Mouse (Mus musculus) spleen, postnatal 4 days (tissue): Measurements from ENCODE around the gene Itgb2l.
"Not testable (repeated sequence)": the region's sequence is repeated elsewhere in the genome, so short reads cannot be mapped to it uniquely, and the experiment has no call there.

Experiments
- DNase-seq, 2 experiments: peaks; one replicate each; pipeline ENCODE4 v3.0.0; 2022; ENCODE audit warnings: low spot score in 2 of 2

The Itgb2l gene

GRCm38 (mm10) chr16:96443468-96443867, at the start of gene Itgb2l:
Itgb2l (minus strand) TSS chr16:96443619.
- DNase-seq = peak in 1 of 2 experiments; percentile 13

DNA sequence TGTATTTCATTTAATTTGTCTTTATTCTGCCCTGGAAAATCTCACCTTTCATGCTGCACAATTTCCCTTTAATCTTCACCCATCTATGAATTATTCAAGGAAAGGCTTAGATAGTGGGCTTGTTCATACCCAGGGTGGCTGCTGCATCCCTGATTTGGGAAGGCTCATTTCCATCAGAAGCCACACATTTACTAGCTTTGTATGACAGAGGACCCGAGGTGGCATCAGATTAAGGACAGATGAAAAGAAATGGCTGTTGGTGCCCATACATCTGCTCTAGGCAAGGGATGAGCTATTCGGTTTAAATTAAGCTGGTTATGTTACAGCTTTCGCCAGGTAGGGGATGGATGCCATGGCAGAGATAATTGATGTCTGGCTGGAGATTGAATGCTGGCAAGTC, 48.1 kb upstream of the Itgb2l start:
- no peak for DNase-seq

- DNase-seq = no peak
Measured at GRCm38 (mm10) chr16:96488038-96488437, 44.6 kb upstream of the Itgb2l start.

- DNase-seq = no peak
Measured at GRCm38 (mm10) chr16:96487007-96487684, 43.7 kb upstream of the Itgb2l start.

DNA sequence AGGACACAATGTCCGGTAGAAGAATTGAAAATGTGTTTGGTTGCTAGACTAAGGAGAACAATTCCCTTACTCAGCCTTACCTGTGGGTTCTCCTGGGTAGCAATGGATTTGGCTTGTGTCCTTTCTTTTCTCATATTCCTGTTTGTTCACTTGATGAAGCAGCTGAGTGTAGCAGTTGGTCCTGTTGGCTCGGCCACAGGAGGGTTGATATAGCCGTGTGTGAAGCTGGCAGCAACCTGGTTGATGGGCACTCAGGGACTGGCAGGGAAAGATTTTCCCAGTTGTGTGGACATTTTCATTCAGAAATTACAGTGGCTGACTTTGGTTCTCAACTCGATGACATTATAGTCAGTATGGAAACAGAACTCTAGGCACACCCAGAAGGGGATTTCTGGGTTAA, 38.4 kb upstream of the Itgb2l start:
- no peak for DNase-seq

GRCm38 (mm10) chr16:96474185-96474584, 30.8 kb upstream of the Itgb2l start:
- DNase-seq = no peak

GRCm38 (mm10) chr16:96472816-96473215, 29.4 kb upstream of the Itgb2l start:
- no peak for DNase-seq

GRCm38 (mm10) chr16:96472361-96472760, 28.9 kb upstream of the Itgb2l start:
- DNase-seq = no peak

- peak; percentile 37 to 80 for DNase-seq
Measured at GRCm38 (mm10) chr16:96469640-96470039, 26.2 kb upstream of the Itgb2l start.

- no peak for DNase-seq
Measured at GRCm38 (mm10) chr16:96468698-96469097, 25.3 kb upstream of the Itgb2l start.

- no peak for DNase-seq
Measured at GRCm38 (mm10) chr16:96468011-96468410, 24.6 kb upstream of the Itgb2l start.

- peak; percentile 59 to 82 for DNase-seq
Measured at GRCm38 (mm10) chr16:96467445-96467844, 24.0 kb upstream of the Itgb2l start, which contains the start of gene Pcp4. Pcp4 (plus strand) TSS chr16:96467606.

- DNase-seq = no peak
Measured at GRCm38 (mm10) chr16:96460788-96461187, 17.4 kb upstream of the Itgb2l start.

- DNase-seq = no peak
Measured at GRCm38 (mm10) chr16:96459356-96459755, 15.9 kb upstream of the Itgb2l start.

GRCm38 (mm10) chr16:96457612-96458011, 14.2 kb upstream of the Itgb2l start:
- DNase-seq = no peak

GRCm38 (mm10) chr16:96454086-96454485, 10.7 kb upstream of the Itgb2l start:
- DNase-seq = no peak

DNA sequence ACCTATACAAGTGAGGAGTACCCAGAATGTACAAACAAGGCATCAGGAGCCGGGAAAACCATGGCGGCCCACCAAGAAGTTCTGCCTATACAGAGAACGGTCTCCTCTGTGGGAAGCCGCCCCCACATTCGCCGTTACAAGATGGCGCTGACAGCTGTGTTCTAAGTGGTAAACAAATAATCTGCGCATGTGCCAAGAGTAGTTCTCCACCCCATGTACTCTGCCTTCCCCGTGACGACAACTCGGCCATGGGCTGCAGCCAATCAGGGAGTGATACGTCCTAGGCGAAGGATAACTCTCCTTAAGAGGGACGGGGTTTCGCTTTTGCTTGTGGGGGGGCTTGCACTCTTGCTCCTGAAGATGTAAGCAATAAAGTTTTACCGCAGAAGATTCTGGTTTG, 7.5 kb upstream of the Itgb2l start:
- not testable (repeated sequence) for DNase-seq

GRCm38 (mm10) chr16:96441826-96442225, 1.6 kb downstream of the Itgb2l start:
- no peak for DNase-seq

DNA sequence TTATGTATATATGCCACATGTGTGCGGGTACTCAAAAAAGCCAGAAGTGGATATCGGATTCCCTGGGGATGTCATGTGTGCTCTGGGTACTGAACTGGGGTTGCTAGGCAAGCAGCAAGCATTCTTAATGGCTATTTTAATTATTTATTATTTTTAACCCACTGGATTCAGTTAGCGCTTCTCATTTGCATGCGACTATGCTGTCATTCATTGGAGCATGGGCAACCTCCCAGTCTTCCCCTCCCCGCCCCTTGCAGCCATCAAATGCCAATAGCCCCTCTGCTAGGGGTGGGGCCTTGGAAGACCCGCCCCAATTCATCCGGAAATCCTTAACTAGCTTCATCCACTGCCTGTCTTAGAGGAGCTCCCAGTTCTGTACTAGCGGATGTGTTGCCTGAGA, 2.5 kb downstream of the Itgb2l start:
- DNase-seq = no peak

GRCm38 (mm10) chr16:96439682-96440081, 3.7 kb downstream of the Itgb2l start:
- DNase-seq = peak in 1 of 2 experiments; percentile 26

DNA sequence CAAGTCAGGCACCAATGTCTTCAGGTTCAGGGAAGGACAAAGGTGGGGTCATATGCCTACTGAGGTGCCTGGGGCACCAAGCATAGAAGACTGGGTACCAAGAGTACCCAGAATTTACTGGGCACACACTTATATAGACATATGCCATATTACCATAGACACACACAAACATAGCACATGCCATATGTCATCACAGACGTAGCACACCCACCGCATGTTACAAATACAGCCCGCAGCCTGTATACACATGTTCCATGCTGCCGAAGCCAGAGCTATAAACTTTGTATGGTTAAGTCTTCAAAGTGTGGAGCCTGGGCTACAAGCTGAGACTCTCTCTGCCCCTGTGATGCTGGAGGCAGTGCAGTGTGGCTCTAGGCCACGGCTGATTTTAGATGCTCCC, 4.5 kb downstream of the Itgb2l start:
- DNase-seq = no peak

DNA sequence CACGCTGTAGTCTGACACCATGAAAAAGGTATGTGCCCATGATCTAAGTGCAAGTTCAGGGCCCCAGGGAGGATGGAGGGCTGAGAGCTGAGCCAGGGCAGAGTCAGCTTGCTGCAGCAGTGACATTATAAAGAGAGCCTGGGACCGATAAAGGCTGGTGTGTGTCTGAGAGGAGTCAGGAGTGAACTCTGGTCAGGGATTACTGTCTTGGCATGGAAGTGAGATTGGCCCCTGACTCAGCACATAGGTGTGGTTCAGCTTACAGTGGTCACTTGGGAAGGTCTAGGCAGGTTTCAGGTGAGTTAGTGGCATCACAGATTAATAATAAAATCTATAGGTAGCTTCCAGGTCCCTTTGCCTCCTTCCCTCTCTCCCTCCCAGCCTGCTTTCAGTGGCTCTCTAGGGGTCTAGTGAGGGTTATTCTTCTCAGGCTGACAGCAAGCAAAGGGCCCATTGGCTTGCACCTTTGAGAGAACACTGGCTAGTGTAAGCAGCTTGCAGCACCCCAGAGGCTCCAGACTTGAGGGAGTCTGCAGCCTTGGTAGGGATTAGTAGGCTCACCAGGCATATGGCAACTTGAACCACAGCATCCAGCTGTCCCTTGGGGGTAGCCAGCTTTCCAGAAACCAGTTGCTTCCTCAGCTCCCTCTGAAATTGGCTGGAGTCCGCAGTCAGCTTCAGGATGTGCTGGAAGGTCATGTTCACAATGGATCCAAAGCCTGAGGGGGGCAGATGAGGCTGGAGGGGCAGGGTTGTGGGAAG, 9.2 kb downstream of the Itgb2l start:
- DNase-seq = peak in 1 of 2 experiments; percentile 55

DNA sequence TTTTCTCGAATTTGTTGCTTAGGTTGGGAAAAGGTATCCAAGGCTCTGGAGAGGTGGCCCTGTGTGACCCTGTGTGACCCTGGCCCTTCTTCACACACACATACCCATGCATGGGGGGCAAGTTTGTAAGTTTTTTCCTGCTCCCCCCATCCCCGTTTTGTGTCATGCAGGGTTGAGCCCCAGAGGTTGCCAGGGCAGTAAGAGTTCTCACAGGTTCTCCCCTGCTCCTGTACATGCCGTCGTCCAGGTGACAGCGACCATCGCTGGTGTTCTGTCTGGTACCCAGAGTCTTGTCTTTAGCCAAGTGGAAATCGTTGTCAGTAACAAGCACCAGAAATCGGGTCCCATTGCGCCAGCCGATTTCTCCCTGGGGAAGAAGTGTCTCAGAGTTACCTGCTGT, 10.2 kb downstream of the Itgb2l start:
- peak in 1 of 2 experiments; percentile 51 for DNase-seq
